38 mouse cellular contexts compared by ENCODE assay signal in the genomic region with DNA sequence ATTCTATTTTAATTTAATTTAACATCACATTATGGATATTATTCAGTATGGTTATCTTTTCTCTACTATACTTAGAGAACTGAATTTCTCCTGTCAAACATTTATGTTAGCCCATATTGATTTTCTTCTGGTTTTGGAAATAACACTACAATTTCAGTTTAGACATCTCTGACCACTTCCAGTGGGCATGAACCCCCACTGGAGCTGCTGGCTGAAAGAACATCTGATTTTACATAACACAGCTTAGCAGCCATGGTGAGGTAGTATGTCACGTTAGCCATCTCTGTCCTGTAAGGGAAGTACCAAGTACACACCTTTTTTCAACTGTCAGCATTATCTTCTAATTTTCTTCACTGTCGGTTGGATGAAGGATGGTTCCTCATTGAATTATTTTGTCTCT. TPM values are rescaled to one million over a fixed set of nuclear protein-coding genes. Genes with fewer than 3 reads are reported as not detected.
"Had no signal": no experiment of that assay in that cellular context is flagged by ENCODE, and none has a peak within 500 bp of the region (broad histone marks: within the 10 kb centered on the region; RNA-seq: fewer than 3 reads in every experiment).

A gene (plus strand): TSS at position 301 of the 400 bp plus-strand sequence.

- H3K4me3 ChIP-seq: limb, embryonic 10.5 days; limb, embryonic 12.5 days; limb, embryonic 13.5 days; limb, embryonic 15.5 days; liver, embryonic 12.5 days; liver, embryonic 13.5 days; liver, embryonic 15.5 days; lung, embryonic 15.5 days; megakaryocyte, embryonic 14.5 days; midbrain, embryonic 10.5 days; midbrain, embryonic 12.5 days; midbrain, embryonic 13.5 days; midbrain, embryonic 15.5 days; myocyte; neural tube, embryonic 12.5 days had no signal

- DNase-seq: left cerebral cortex, postnatal 4 days; liver; liver, embryonic 13.5 days; liver, postnatal 0 days; lung, adult 18-20 months; lung, adult 2 months; lung, embryonic 14.5 days; lung, postnatal 10 days; lung, postnatal 14 days; lung, postnatal 36 days; lung, postnatal 4 days; midbrain, embryonic 14.5 days had no signal

- H3K27ac ChIP-seq: limb, embryonic 10.5 days; limb, embryonic 12.5 days; limb, embryonic 13.5 days; limb, embryonic 15.5 days; liver, embryonic 12.5 days; liver, embryonic 13.5 days; liver, embryonic 14.5 days; liver, embryonic 15.5 days; lung, embryonic 15.5 days; macrophage; midbrain, embryonic 10.5 days; midbrain, embryonic 12.5 days; midbrain, embryonic 13.5 days; midbrain, embryonic 15.5 days; neural tube, embryonic 12.5 days had no signal

RNA-seq across cellular contexts. Expression of the gene that starts here (rescaled TPM):
- total RNA-seq: left cerebral cortex, postnatal 10 days; left cerebral cortex, postnatal 14 days; left cerebral cortex, postnatal 25 days; left cerebral cortex, postnatal 36 days; left cerebral cortex, postnatal 4 days; liver, adult 2 months; megakaryocyte progenitor cell, adult 5-6 weeks; megakaryocyte, adult 5-6 weeks; megakaryocyte-erythroid progenitor cell, adult 5-6 weeks; midbrain, postnatal 0 days; monocyte, adult 5-6 weeks had no signal
